ENCODE assay signal across 24 mouse cellular contexts in genomic region chr13:20378869-20379268, GRCm38 (mm10).
A peak's percentile ranks its signal among the peaks of the same experiment; 100 is the strongest.
DNase-seq lines count a peak whose midpoint lies in the region; ATAC-seq and TF ChIP-seq lines count a peak whose summit lies in the region.
"Had no signal": no experiment of that assay in that cellular context is flagged by ENCODE, and none has a peak within 500 bp of the region (broad histone marks: within the 10 kb centered on the region; RNA-seq: fewer than 3 reads in every experiment).

No protein-coding gene starts in this region.

- H3K27ac ChIP-seq in limb, embryonic 13.5 days, result no peak overlapping the region
- H3K27ac ChIP-seq in limb, embryonic 10.5 days, result no peak overlapping the region
- no peak overlapping the region for H3K27ac ChIP-seq in lung, embryonic 15.5 days
- no peak overlapping the region for H3K27ac ChIP-seq in lung, postnatal 0 days (ENCODE audit: low read length)
- H3K27ac ChIP-seq in limb, embryonic 14.5 days (replicated peaks; ENCODE audit: low read depth, low read length), result no peak overlapping the region
- H3K27ac ChIP-seq: embryonic facial prominence, embryonic 10.5 days; embryonic facial prominence, embryonic 12.5 days; forebrain, embryonic 13.5 days had no signal

- ATAC-seq in limb, embryonic 13.5 days (ENCODE audit: low FRiP score, low read depth), result peak; percentile 64; the same call in 1 of the 2 replicates
- ATAC-seq in lung, embryonic 15.5 days (ENCODE audit: borderline replicate concordance, extremely low read depth, low FRiP score, low TSS enrichment), result peak; percentile 52; the same call in 1 of the 2 replicates
- ATAC-seq in lung, postnatal 0 days, result peak; percentile 56
- ATAC-seq in limb, embryonic 14.5 days (ENCODE audit: low FRiP score, low read depth), result peak; percentile 65; the same call in 1 of the 2 replicates
- ATAC-seq: activated CD4-positive, CD25-positive, alpha-beta regulatory T cell, adult 4 months; CD4-positive, CD25-positive, alpha-beta regulatory T cell, adult 4 months; forebrain, embryonic 13.5 days; Patski had no signal

- no peaks in the 10 kb centered on the region; the same call in 1 of the 2 replicates for H3K27me3 ChIP-seq in limb, embryonic 13.5 days
- H3K27me3 ChIP-seq in limb, embryonic 10.5 days (ENCODE audit: low read depth, poor library complexity, severe bottlenecking), result no peaks in the 10 kb centered on the region
- H3K27me3 ChIP-seq in lung, embryonic 15.5 days, result no peaks in the 10 kb centered on the region
- H3K27me3 ChIP-seq in lung, postnatal 0 days (replicated peaks; ENCODE audit: insufficient read depth, low read length), result no peaks in the 10 kb centered on the region
- H3K27me3 ChIP-seq in limb, embryonic 14.5 days (ENCODE audit: control insufficient read depth, insufficient read depth, low read length), result no peaks in the 10 kb centered on the region
- H3K27me3 ChIP-seq: CH12.LX; embryonic facial prominence, embryonic 12.5 days; forebrain, embryonic 13.5 days; Patski had no signal

- WGBS in limb, embryonic 13.5 days, result 65% methylated on average over 8 of the region's 8 CpGs
- 86% methylated on average over 8 of the region's 8 CpGs for WGBS in limb, embryonic 10.5 days
- 49% methylated on average over 8 of the region's 8 CpGs for WGBS in lung, embryonic 15.5 days
- WGBS in lung, postnatal 0 days, result 58% methylated on average over 8 of the region's 8 CpGs
- WGBS in limb, embryonic 14.5 days, result 65% methylated on average over 8 of the region's 8 CpGs

- no peaks in the 10 kb centered on the region for H3K9me3 ChIP-seq in limb, embryonic 13.5 days
- no peaks in the 10 kb centered on the region for H3K9me3 ChIP-seq in limb, embryonic 10.5 days (replicated peaks)
- no peaks in the 10 kb centered on the region for H3K9me3 ChIP-seq in lung, embryonic 15.5 days
- H3K9me3 ChIP-seq in lung, postnatal 0 days (ENCODE audit: low read length), result no peaks in the 10 kb centered on the region
- no peaks in the 10 kb centered on the region for H3K9me3 ChIP-seq in limb, embryonic 14.5 days (ENCODE audit: control insufficient read depth, low read length)
- H3K9me3 ChIP-seq: embryonic facial prominence, embryonic 10.5 days; embryonic facial prominence, embryonic 12.5 days; forebrain, embryonic 13.5 days; G1E had no signal

- no peak for TF ChIP-seq POLR2A in limb, embryonic 14.5 days (IDR thresholded peaks at IDR 0.05; ENCODE audit: borderline replicate concordance, extremely low read depth, insufficient read depth, insufficient read length)

- H3K4me3 ChIP-seq in limb, embryonic 13.5 days, result no peak overlapping the region
- no peak overlapping the region for H3K4me3 ChIP-seq in limb, embryonic 10.5 days
- H3K4me3 ChIP-seq in lung, embryonic 15.5 days, result no peak overlapping the region
- H3K4me3 ChIP-seq in lung, postnatal 0 days (ENCODE audit: low read depth, low read length), result no peak overlapping the region
- no peak overlapping the region for H3K4me3 ChIP-seq in limb, embryonic 14.5 days (replicated peaks; ENCODE audit: low read length)
- H3K4me3 ChIP-seq: embryonic facial prominence, embryonic 10.5 days; embryonic facial prominence, embryonic 12.5 days; forebrain, embryonic 13.5 days had no signal

- no peak for TF ChIP-seq EP300 in lung, postnatal 0 days (IDR thresholded peaks at IDR 0.05)

- no peak for DNase-seq in limb, embryonic 10.5 days (ENCODE audit: low spot score)
- DNase-seq in lung, postnatal 14 days, result no peak
- peak; percentile 42 for DNase-seq in lung, postnatal 0 days (ENCODE audit: low spot score)
- no peak for DNase-seq in lung, postnatal 25 days (ENCODE audit: low spot score)
- no peak for DNase-seq in limb, embryonic 14.5 days (ENCODE audit: low spot score)
- DNase-seq: adrenal gland, adult 8-10 months; adrenal gland, postnatal 14 days; adrenal gland, postnatal 36 days; B cell, adult 2 months; cerebellum, adult 11-12 months; cerebellum, adult 2 months; cerebellum, adult 9-10 months; cerebellum, postnatal 10 days; cerebellum, postnatal 25 days had no signal

- no peak overlapping the region for H3K4me2 ChIP-seq in limb, embryonic 13.5 days (replicated peaks)
- no peak overlapping the region for H3K4me2 ChIP-seq in lung, embryonic 15.5 days
- H3K4me2 ChIP-seq in lung, postnatal 0 days (replicated peaks; ENCODE audit: low read depth, low read length), result no peak overlapping the region
- no peak overlapping the region for H3K4me2 ChIP-seq in limb, embryonic 14.5 days (replicated peaks; ENCODE audit: low read depth, low read length, severe bottlenecking)
- H3K4me2 ChIP-seq: embryonic facial prominence, embryonic 12.5 days; forebrain, embryonic 13.5 days had no signal

- no peak overlapping the region for H3K9ac ChIP-seq in limb, embryonic 13.5 days
- H3K9ac ChIP-seq in lung, embryonic 15.5 days, result no peak overlapping the region
- H3K9ac ChIP-seq in lung, postnatal 0 days (replicated peaks; ENCODE audit: low read depth), result no peak overlapping the region
- H3K9ac ChIP-seq in limb, embryonic 14.5 days (ENCODE audit: low read depth, low read length, severe bottlenecking), result no peak overlapping the region
- H3K9ac ChIP-seq: embryonic facial prominence, embryonic 12.5 days; forebrain, embryonic 13.5 days had no signal

- H3K4me1 ChIP-seq in limb, embryonic 13.5 days, result no peaks in the 10 kb centered on the region
- 0 out of 2 replicates have a peak, but pooled peaks cover 4% of the 10 kb centered on the region for H3K4me1 ChIP-seq in limb, embryonic 10.5 days
- no peaks in the 10 kb centered on the region for H3K4me1 ChIP-seq in lung, embryonic 15.5 days
- no peaks in the 10 kb centered on the region for H3K4me1 ChIP-seq in lung, postnatal 0 days (ENCODE audit: insufficient read depth, low read depth, low read length)
- H3K4me1 ChIP-seq in limb, embryonic 14.5 days (ENCODE audit: control insufficient read depth, insufficient read depth, low read length), result no peaks in the 10 kb centered on the region
- H3K4me1 ChIP-seq: embryonic facial prominence, embryonic 12.5 days; forebrain, embryonic 13.5 days had no signal

- TF ChIP-seq CTCF in lung, postnatal 0 days (IDR thresholded peaks at IDR 0.05), result no peak

- no peaks in the 10 kb centered on the region for H3K36me3 ChIP-seq in limb, embryonic 13.5 days
- H3K36me3 ChIP-seq in limb, embryonic 10.5 days, result no peaks in the 10 kb centered on the region
- H3K36me3 ChIP-seq in lung, embryonic 15.5 days, result no peaks in the 10 kb centered on the region
- no peaks in the 10 kb centered on the region for H3K36me3 ChIP-seq in lung, postnatal 0 days (ENCODE audit: insufficient read depth, low read length)
- no peaks in the 10 kb centered on the region for H3K36me3 ChIP-seq in limb, embryonic 14.5 days (ENCODE audit: control insufficient read depth, insufficient read depth, low read length)
- H3K36me3 ChIP-seq: embryonic facial prominence, embryonic 10.5 days; embryonic facial prominence, embryonic 12.5 days; G1E had no signal
